Mouse (Mus musculus) bone marrow macrophage, adult 2 months (primary cell): ENCODE results near the gene Igsf21. TPM values are rescaled to one million over a fixed set of nuclear protein-coding genes. Genes with fewer than 3 reads are reported as not detected.

Experiments
- H3K27ac ChIP-seq: 2 replicates; pipeline ENCODE4 v1.5.1; 2012; ENCODE audit warnings: low read depth, low read length; ENCODE audit not compliant: insufficient read depth
- H3K4me1 ChIP-seq: 2 replicates; pipeline ENCODE4 v1.6.1; 2012; ENCODE audit warnings: low read length; ENCODE audit not compliant: control insufficient read depth, insufficient read depth
- H3K4me3 ChIP-seq: 2 replicates; pipeline ENCODE4 v1.5.1; 2012; ENCODE audit warnings: mild to moderate bottlenecking, low read length, moderate library complexity; ENCODE audit not compliant: insufficient read depth
- CTCF ChIP-seq: IDR thresholded peaks from 2 replicates; pipeline ENCODE4 v1.5.1; 2012; ENCODE audit warnings: low read depth, mild to moderate bottlenecking, low read length, moderate library complexity
- POLR2A ChIP-seq: IDR thresholded peaks from 2 replicates; pipeline ENCODE4 v1.6.1; 2012; ENCODE audit warnings: mild to moderate bottlenecking, low read depth, low read length, borderline replicate concordance
- polyA plus RNA-seq: library from polyadenylated mRNA; stranded (reverse); fragments of >200 nt; gene quantifications from 2 replicates; pipeline ENCODE4 v1.2.4, GENCODE M21; 2012; ENCODE audit not compliant: missing spikeins, insufficient read depth, insufficient read length

Igsf21 gene
- polyA plus RNA-seq, 1 experiment = not detected

- no peak overlapping the region for H3K27ac ChIP-seq
- H3K4me3 ChIP-seq = no peak overlapping the region
- TF ChIP-seq CTCF (no peak), POLR2A (no peak)
- no peaks in the 10 kb centered on the region for H3K4me1 ChIP-seq
Observed at GRCm38 (mm10) chr4:140077615-140078014, 169.0 kb downstream of the Igsf21 start.

DNA sequence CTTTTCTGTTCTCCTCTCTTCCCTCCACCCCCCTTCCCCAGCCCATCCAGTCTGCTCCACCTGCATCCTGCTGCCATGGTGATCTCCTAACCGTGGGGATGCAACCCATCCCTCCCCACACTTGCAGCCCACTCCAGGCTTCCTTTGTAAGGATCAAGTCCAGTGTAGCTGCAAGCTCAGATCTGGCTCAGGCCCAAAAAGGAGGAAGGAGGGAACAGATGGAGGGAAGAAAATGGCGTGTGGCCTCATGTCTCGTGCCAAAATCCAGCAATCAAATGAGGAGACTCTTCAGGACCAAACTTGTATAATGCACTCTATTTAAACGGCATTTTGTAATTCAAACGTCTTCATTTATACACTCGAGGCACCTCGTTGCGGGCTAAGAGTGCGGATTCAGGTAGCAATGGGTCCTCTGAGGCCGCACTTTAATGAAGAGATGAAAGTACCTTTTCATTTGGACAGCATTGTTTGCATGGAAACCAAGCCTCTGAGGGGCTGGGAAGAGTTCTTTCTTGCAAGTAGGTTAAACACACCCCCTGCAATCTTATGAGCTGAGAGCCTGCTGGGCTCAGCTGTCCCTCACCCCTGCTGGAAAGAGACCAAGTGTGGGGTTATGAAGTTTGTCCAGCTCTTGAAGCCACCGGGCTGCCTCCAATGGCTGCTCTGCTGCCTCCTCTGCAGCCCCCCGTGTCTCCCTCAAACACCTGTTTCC is 169.6 kb downstream of the Igsf21 start:
- H3K27ac ChIP-seq = no peak overlapping the region
- no peak overlapping the region for H3K4me3 ChIP-seq
- no peaks in the 10 kb centered on the region for H3K4me1 ChIP-seq
- TF ChIP-seq CTCF (no peak), POLR2A (no peak)

GRCm38 (mm10) chr4:140076428-140076827 is 170.2 kb downstream of the Igsf21 start:
- TF ChIP-seq POLR2A = no peak
- TF ChIP-seq CTCF = no peak
- no peak overlapping the region for H3K27ac ChIP-seq
- H3K4me3 ChIP-seq = no peak overlapping the region
- no peaks in the 10 kb centered on the region for H3K4me1 ChIP-seq

- Histone ChIP-seq H3K27ac (no peak overlapping the region), H3K4me1 (no peaks in the 10 kb centered on the region), H3K4me3 (no peak overlapping the region)
- TF ChIP-seq POLR2A = no peak
- no peak for TF ChIP-seq CTCF
Observed at GRCm38 (mm10) chr4:140071047-140071446, 175.5 kb downstream of the Igsf21 start.

- no peak for TF ChIP-seq CTCF
- no peak for TF ChIP-seq POLR2A
- Histone ChIP-seq H3K4me1 (no peaks in the 10 kb centered on the region), H3K27ac (no peak overlapping the region), H3K4me3 (no peak overlapping the region)
Observed at GRCm38 (mm10) chr4:140070331-140070652, 176.3 kb downstream of the Igsf21 start.

DNA sequence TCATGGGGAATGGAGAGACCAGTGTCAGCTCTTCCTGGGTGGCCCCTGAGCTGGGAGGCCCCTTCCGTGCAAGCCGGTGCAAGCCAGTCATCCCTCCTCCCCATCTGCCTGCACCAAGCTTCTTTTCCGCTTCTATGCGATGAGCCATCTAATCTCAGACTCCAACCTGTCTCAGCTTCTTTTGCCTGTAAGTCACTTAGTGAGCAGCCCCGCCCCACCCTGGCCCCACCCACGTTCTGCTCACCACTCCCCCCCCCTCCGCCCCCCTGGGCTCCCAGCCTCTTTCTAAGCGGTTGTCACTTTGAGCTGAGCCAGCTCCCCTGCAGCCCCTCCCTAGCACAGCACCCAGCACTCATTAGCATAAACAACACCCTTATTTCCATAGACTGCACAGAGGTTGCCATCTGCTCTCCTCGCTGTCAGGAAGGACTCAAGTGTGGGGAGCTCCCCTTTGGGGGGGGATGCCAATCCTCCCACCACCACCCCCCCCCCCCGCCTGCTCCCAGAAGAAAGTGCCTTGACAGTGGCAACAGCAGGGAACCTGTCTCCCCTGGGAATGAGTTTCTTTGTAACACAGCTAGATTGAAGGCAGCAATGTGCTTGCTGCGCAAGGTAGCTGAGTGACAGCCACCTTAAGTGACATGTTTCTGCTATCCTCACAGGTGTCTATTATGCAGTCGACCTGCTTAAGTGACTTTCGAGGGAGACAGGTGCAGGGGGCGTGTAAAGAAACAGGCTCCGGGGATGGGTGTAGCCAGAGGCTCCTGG is 176.8 kb downstream of the Igsf21 start:
- TF ChIP-seq CTCF (no peak), POLR2A (no peak)
- Histone ChIP-seq H3K4me1 (no peaks in the 10 kb centered on the region), H3K4me3 (no peak overlapping the region), H3K27ac (no peak overlapping the region)

GRCm38 (mm10) chr4:140068468-140068867 is 178.1 kb downstream of the Igsf21 start:
- no peak for TF ChIP-seq CTCF
- TF ChIP-seq POLR2A = no peak
- H3K4me3 ChIP-seq = no peak overlapping the region
- no peaks in the 10 kb centered on the region for H3K4me1 ChIP-seq
- H3K27ac ChIP-seq = no peak overlapping the region

DNA sequence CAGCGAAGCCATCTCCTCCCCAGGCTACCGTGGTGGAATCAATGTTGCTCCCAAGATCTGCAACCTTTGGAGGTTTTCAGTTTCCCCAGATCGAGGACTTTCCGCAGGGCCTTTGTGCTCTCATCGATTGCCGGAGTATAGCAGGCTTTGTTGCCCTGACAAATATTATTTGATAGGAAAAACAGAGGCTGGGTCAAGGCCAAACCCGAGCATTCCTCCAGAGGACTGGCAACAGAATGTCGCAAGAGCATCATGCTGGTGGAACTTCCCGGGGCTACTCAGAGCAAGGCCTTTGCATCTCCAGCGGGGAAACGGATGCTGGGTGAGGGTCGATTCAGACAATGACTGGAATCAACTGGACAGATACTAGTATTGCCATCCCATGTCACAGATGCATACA is 180.6 kb downstream of the Igsf21 start:
- no peak for TF ChIP-seq CTCF
- no peak for TF ChIP-seq POLR2A
- Histone ChIP-seq H3K27ac (no peak overlapping the region), H3K4me3 (no peak overlapping the region), H3K4me1 (no peaks in the 10 kb centered on the region)

- Histone ChIP-seq H3K4me3 (no peak overlapping the region), H3K4me1 (no peaks in the 10 kb centered on the region), H3K27ac (no peak overlapping the region)
- TF ChIP-seq POLR2A = no peak
- TF ChIP-seq CTCF = no peak
Observed at GRCm38 (mm10) chr4:140063153-140063671, 183.4 kb downstream of the Igsf21 start.

GRCm38 (mm10) chr4:140060251-140060650 is 186.3 kb downstream of the Igsf21 start:
- no peaks in the 10 kb centered on the region for H3K4me1 ChIP-seq
- TF ChIP-seq POLR2A = no peak
- no peak for TF ChIP-seq CTCF
- no peak overlapping the region for H3K4me3 ChIP-seq
- no peak overlapping the region for H3K27ac ChIP-seq
